Mouse (Mus musculus) CH12.LX (cell line): Measurements from ENCODE around the gene Serpina12.

Experiments
- CHD1 ChIP-seq: IDR thresholded peaks from 2 replicates; pipeline ENCODE4 v1.6.1; 2012; ENCODE audit warnings: low read depth, low read length, improper control_type of control experiment, inconsistent platforms
- CHD2 ChIP-seq: IDR thresholded peaks from 2 replicates; pipeline ENCODE4 v1.6.1; 2011; ENCODE audit warnings: low read length, improper control_type of control experiment
- CTCF ChIP-seq, 2 experiments: IDR thresholded peaks in 1 of 2; conservative IDR thresholded peaks in 1 of 2; 2 replicates each; pipeline ENCODE4 v1.5.1; 2011 to 2012; ENCODE audit warnings: low read depth in 2 of 2, low read length in 2 of 2, improper control_type of control experiment in 1 of 2, inconsistent platforms in 1 of 2, mild to moderate bottlenecking in 1 of 2, moderate library complexity in 1 of 2
- ELF1 ChIP-seq: IDR thresholded peaks from 2 replicates; pipeline ENCODE4 v1.6.1; 2014; ENCODE audit warnings: low read depth, mild to moderate bottlenecking, inconsistent platforms, low read length, improper control_type of control experiment
- EP300 ChIP-seq: IDR thresholded peaks from 2 replicates; pipeline ENCODE4 v1.6.1; 2011; ENCODE audit warnings: low read length, improper control_type of control experiment
- HCFC1 ChIP-seq: IDR thresholded peaks from 2 replicates; pipeline ENCODE4 v1.6.1; 2012; ENCODE audit warnings: low read depth, mild to moderate bottlenecking, inconsistent platforms, low read length, improper control_type of control experiment
- POLR2A ChIP-seq: IDR thresholded peaks from 2 replicates; pipeline ENCODE4 v1.6.1; 2011; ENCODE audit warnings: low read depth, mild to moderate bottlenecking, improper control_type of control experiment, low read length
- ZC3H11A ChIP-seq: IDR thresholded peaks from 2 replicates; pipeline ENCODE4 v1.6.1; 2012; ENCODE audit warnings: low read depth, mild to moderate bottlenecking, inconsistent platforms, low read length, improper control_type of control experiment
- ZNF384 ChIP-seq: IDR thresholded peaks from 2 replicates; pipeline ENCODE4 v1.6.1; 2012; ENCODE audit warnings: low read depth, low read length, improper control_type of control experiment, inconsistent platforms

DNA sequence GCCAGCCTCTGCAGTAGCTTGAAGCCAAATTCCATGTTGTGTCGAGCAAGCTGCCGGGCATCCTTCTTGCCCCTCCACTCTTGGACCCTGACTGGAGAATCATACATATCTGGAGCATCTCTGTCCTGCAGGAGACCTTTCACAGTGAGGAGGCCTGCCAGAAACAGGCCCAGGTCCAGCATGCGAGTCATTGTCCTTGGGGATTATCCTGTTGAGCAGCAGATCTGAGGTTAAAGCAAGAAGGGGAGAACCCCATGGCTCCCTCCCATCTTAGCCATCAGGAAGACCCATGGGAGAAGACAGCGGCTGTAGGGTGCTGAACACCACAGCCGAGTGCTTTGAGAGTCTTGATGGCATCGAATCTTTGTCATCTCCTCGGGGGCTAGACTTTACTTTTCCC, 6.1 kb downstream of the Serpina12 start:
- TF ChIP-seq EP300 (no peak), ELF1 (no peak), CHD1 (no peak), CTCF (conservative IDR thresholded peaks at IDR 0.05 in 1 of 2, IDR thresholded peaks at IDR 0.05 in 1 of 2; ENCODE audit: low read depth in 2 of 2, low read length in 2 of 2) (no peak), ZC3H11A (no peak), HCFC1 (no peak), CHD2 (no peak), POLR2A (no peak), ZNF384 (no peak)
